Mouse (Mus musculus) lung, postnatal 36 days (tissue): ENCODE results near the gene Ruvbl2.
A peak's percentile ranks its signal among the peaks of the same experiment; 100 is the strongest.

Experiments used
- DNase-seq: peaks from one replicate; pipeline ENCODE4 v3.0.0; 2022; ENCODE audit warnings: mixed read lengths

The Ruvbl2 gene

DNA sequence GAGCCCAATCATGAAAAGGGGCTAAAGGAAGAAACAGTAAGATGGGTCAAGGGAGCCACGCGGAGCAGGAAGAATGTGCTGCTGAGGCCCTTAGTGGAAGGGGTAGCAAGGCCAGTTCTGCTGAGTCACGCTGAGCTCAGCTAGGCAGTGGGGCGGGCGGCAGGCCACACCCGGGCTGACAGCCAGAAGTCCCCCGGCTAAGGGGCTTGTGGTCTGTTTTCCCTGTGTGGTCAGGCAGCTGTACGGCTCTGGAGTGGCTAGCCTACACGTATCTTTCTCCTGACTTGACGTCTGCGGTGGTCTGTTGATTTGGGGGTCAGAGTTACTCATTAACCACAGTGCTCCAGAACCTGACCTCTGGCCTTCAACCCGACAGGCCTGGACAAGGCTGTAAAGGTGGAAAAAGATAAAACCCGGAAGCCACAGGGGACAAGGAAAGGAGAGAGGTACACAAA, 23.0 kb upstream of the Ruvbl2 start:
- DNase-seq, result peak; percentile 83

DNA sequence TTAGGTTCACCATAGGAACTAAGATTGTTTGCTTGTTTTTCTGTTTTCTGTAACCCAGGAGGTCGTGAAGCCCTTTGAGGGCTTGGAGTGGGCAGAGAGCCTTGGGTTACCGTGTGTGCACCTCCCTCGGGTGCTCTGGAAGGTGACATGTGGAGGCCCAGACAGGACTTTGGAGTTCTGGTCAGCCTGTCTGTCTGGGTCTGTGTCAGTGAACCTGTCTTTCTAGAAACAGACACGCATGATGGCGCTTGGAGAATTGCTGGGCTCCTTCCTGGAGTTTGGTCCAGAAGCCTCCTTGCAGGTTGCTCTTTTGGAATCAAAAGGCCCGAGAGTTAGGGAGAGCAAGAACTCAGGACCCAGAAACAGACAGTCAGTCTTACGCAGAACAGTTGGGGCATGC, 22.5 kb upstream of the Ruvbl2 start:
- no peak for DNase-seq

DNA sequence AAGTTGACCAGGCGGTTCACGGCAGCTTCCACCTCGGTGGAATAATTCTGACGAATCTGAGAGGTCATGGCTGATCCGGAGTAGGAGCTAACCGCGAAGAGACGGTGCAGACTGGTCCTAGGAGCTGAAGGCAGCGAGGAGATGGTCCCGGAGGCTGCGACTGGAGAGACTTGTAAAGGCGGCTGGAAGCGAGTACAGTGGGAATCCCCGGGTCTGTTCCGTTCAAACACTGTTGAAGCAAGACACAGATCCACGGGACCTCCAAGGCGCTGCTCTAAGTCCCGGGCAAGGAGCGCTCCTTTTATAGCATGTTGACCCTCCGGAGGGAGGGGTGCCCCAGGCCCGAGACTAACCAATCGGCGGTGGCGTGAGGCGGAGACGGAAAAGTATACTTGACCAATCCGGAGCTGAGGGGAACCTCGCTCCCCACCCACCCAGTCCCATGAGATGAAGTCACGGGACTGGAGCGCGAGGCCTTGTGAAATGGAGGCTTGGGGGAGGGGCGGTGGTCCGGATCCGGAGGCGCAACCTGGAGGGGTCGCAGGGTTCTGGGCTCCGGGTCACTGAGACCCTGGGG, 21.8 kb upstream of the Ruvbl2 start, which contains the start of gene Ftl1:
Ftl1 (minus strand) TSS at position 321 of the 577 bp plus-strand sequence.
- peak; percentile 99 for DNase-seq

DNA sequence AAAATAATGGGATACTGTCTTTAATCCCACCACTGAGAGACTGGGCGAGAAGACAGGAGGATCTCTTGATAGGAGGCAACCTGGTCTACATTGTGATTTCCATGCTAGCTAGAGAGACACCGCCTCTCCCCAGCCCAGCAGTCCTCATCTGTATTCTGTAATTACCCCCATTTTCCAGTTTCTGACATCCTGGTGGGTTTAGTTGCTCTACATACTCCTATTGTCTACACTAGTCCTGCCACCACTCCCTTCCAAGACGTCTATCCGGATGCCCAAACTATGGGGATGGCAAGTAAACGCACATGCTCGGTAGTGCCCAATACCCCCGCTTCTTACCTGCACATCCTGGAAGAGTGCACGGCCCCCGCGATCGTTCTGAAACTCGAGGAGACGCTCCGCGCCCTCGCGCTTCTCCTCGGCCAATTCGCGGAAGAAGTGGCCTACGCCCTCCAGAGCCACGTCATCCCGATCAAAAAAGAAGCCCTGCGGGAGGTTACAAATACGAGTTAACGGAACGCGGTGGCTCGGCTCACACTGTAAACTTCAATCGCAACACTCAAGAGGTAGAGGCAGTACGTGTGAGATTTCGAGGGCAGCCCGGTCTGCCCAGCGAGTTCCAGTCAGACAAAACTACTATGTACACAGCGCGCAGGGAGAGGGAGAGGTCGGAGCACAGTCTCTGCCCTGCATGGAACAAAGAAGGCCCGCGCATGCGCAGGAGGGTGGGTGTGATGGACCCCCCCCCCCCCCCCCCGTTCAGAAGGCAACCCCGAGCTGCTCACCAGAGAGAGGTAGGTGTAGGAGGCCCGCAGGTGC, 21.1 kb upstream of the Ruvbl2 start:
- peak; percentile 91 for DNase-seq

DNA sequence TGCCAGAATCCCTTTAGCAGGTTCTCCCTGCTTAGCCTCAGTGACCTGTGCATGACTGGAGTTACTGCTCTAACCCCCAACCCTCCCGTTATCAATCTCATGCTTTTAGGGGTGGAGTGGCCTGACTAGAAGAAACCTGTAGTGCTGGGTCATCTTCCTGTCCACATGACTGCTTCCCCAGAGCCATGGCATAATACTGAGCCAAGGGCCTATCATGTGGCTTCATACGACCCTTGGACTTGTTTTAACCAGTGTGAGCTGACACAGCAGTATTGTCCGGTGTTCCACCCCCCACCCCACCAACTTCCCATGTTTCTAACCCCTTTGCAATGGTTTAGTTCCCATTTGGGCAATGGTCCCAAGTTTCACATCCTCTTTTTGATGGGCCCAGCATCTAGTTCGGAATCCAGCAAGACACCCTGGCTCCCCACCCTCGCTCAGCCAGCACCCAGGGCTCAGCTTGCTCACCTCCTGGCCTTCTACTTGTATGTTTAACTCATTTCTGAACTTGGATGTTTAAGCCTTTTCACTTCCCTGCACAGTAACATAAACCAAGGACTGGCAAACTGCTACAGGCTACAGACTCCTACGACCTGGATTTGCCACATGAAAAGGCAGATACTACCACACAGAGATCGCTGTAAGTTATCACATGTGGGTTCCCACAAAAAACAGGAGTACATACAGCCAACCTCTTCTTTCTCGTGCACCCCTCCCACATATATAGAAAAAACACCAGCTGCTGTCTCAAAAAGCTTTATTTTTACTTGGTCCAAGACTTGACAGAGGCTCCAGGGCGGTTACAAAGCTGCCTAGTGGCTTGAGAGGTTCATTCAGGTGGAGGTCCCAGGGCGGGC, 19.5 kb upstream of the Ruvbl2 start:
- DNase-seq, result peak; percentile 66

DNA sequence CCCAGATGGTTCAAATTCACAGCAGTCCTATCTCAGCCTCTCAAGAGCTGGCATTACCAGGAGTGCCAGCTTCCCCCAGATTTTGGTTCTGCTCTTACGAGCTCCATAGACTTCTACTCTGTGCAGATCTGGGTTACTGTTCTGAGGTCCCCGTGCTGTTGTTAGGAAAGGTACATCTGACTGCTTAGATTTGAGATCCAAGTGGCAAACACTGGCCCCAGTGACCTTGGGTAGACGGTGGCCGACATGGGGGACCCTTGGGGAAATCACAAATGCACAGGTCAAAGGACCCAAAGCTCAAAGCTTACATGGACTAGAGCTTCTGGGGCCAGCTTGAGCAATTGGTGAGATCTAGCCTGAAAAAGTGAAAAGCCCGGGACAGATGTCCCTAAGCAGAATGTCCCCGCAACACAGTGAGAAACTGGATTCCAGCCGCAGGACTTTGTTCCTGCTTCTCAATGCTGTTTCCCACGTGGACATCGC, 18.9 kb upstream of the Ruvbl2 start:
- DNase-seq, result no peak

DNA sequence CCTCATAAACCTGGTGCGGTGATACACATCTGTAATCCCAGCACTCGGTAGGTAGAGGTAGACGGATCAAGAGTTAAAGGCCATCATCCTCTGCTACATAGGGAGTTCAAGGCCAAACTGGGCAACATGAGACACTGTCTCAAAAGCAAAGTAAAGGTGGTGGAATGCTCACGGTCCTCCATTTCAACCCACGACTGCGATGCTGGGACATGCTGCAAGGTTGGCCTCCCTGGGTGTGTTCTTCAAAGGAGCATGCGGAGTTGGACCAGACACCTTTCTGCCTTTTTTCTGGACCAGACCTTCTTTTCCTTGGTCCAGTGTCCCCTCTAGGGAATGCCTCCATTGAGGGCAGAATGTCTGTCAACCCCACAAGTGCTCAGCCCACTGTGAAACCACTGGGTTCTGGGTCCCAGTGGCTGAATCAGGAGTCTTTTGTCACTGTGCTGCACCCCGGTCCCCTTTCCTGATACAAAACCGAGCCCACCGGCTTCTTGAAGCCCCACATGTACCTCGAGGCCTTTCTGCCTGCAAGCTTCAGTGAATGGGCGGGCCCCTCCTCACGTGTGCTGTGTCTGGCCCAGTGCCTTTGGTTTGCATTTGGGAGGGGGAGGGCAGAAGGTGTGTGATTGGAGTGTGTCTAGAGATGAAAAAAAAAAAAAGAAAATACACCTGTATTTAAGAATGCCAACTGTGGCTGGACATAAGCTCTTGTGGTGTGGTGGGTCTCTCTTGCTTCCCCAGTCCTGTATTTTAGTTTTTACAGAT, 18.2 kb upstream of the Ruvbl2 start:
- DNase-seq, result peak; percentile 34

DNA sequence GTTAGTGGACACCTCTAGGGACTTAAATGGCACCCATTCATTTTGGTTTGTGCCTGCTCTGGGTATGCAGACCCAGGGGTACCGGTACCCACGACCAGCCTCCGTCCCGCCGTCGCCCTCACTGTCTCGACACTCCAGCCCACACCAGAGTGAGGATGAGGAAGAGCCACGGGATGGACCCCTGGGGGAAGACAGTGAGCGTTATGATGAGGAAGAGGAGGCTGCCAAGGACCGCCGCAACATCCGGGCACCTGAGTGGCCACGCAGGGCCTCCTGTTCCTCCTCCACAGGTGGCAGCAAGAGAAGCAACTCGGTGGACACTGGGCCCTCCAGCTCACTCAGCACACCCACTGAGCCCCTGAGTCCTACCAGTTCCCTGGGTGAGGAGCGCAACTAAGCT, 17.1 kb upstream of the Ruvbl2 start:
- DNase-seq, result no peak

DNA sequence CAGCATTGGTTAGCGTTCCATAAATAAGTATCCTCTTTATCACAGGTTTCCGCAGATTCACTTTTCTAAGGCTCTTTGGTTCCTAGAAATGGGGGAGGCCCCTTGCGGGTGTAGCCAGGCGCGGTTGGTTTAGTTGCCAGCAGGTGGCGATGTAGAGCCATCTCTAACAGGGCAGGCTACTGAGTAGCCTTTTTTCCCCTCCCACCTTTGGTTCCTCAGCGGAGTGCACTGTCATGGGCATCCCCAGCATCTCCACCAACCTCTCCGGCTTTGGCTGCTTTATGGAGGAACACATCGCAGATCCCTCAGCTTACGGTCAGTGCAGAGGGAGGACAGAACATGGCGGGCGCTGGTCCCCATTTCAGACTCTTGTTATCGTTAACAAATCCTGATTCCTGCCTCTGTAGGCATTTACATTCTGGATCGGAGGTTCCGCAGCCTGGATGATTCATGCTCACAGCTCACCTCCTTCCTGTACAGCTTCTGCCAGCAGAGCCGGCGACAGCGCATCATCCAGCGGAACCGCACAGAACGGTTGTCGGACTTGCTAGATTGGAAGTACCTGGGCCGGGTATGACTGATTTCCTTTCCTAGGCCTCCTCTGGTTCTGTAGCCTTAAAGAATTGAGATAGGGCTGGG, 13.6 kb upstream of the Ruvbl2 start:
- peak; percentile 89 for DNase-seq

DNA sequence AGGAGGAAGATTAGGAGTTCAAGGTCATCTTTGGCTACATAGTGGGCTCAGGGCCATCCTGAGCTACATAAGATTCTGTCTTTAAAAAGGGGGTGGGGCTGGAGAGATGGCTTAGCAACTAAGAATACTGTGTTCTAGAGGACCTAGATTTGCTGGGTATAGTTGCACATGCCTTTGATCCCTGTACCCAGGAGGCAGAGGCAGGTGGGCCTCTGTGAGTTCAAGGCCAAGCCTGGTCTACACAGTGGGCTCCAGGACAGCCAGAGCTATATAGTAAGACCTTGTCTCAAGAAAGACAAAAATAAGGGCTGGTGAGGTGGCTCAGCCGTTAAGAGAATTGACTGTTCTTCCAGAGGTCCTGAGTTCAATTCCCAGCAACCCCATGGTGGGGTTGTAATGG, 12.1 kb upstream of the Ruvbl2 start:
- DNase-seq, result no peak

DNA sequence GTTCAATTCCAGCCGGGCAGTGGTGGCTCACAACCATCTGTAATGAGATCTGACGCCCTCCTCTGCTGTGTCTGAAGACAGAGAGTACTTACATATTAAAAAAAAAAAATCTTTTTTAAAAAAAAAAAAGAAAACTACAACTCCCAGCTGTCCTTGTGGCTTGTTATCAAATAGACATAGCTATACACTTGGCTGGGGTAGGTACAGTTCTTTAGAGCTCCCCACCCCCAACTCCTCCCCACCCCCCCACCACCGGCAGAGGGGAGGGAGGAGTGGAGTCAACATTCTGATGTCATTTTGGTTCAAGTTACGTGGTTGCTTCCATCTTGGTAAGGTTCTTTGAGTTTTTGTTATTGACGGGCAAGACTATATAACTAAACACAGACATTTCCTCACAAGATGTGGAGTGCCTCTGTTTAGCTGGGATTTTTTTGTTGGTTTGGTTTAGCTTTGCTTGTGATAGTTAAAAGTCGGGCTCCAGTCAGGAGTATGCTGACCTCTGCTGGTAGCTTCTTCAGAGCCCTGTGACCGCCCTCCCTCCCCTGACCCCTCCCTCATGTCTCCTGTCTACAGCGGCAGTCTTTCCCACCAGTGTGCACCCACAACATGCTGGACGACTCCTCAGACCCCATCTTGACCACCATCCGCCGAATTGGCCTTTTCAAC, 9.6 kb upstream of the Ruvbl2 start:
- peak; percentile 57 for DNase-seq

DNA sequence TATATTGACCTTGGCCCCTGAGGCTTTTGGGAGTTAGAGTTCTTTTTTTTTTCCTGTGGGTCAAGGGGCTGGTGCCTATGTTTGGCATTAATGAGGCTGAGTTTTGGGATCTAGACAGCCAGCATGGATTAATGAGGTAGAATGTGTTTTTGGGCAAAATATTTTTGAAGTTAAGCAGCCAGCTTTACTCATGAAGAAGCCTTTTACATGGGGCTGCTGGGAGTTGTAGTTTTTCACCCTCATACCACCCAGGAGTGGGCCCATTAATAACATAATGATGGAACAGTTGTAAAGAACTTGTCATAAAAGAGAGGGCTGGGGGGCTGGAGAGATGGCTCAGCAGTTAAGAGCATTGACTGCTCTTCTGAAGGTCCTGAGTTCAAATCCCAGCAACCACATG, 8.7 kb upstream of the Ruvbl2 start:
- DNase-seq, result no peak

DNA sequence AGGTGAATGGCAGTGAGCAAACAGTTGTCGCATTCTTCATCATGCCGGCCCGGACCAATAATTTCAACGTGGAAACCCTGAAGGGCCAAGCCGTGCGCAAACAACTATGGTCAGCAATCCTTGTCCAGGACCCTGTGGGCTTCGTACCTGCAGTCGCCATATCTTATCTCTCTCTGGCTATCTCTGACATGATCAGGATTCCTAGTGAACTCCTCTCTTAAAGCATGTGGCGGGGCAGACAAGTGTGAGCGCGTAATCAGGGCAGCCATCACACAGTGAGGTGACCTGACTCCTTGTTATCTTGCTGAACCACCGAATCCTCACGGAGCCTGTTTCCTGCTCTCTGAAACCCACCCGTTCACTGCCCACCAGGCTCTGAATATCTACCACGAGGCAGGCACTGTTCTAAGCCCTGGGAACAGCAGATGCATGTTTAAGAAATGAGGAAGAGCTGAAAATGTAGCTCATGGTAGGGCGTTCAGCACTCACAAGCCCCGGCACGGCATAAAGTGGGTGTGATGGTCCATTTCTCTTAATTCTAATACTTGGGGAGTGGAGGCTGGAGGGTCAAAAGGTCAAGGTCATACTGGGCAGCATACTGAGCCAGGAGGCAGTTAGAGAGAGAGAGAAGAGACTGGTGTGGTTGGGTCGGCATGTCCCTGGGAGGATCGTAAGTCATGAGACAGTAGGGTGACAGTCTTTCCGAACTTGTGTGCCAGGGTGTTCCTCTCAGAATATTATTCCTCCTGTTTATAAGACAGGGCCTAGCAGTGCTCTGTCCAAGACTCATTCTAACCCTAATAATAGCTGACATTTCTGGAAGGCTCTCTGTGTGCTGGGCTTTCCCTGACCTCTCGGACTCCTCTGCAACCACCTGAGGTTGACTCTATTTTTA, 5.9 kb upstream of the Ruvbl2 start:
- DNase-seq, result no peak

DNA sequence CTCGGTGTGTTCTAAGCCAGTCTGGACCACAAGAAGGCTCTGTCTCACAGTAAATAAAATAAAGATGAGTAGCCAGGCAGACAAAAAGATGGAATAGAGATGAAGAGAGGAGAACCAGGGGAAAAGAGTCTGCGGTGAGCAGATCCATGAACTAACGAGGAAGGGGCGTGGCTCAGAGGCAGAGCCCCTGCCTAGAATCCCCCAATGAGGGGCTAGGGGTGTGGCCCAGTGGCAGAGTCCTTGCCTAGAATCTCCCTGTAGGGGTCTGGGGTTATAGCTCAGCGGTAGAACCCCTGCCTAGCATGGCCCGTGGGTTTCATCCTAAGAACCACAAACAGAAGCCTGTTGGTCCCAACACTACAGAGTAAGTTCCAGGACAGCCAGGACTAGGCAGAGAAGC, 850 bp downstream of the Ruvbl2 start:
- no peak for DNase-seq

DNA sequence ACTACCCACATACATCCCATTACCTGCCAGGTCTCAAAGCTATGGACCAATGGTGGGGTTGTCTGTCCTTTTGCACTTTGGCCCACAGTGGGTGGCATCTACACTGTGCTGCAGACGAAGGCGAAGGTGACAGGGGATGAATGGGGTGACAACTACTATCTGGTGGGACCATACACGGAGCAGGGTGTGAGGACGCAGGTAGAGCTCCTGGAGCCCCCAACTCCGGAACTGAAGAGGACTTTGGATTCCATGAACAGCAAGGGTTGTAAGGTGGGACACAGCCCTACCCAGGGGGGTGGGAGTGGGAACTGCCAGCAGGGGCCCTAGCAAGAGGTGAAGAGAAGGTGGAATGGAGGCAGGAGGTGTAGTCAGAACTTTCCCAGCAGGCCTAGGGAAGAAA, 1.5 kb downstream of the Ruvbl2 start:
- DNase-seq, result no peak

DNA sequence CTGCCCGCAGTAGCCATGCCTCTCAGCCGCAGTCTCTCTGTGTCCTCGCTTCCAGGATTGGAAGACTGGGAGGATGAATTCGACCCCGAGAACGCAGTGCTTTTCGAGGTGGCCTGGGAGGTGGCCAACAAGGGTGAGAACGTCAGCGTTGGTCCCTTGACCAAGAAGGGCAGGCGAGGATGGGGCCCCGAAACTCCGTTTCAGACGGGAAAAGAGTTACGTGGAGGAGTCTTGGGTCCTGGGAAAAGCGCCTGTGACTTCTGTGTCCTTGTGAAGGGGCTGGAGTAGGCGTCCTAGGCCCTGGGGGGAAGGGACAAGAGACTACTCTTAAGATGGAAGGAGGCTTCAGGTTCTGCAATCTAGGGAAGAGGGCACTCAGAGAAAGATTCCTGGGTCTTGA, 2.9 kb downstream of the Ruvbl2 start:
- peak; percentile 54 for DNase-seq

DNA sequence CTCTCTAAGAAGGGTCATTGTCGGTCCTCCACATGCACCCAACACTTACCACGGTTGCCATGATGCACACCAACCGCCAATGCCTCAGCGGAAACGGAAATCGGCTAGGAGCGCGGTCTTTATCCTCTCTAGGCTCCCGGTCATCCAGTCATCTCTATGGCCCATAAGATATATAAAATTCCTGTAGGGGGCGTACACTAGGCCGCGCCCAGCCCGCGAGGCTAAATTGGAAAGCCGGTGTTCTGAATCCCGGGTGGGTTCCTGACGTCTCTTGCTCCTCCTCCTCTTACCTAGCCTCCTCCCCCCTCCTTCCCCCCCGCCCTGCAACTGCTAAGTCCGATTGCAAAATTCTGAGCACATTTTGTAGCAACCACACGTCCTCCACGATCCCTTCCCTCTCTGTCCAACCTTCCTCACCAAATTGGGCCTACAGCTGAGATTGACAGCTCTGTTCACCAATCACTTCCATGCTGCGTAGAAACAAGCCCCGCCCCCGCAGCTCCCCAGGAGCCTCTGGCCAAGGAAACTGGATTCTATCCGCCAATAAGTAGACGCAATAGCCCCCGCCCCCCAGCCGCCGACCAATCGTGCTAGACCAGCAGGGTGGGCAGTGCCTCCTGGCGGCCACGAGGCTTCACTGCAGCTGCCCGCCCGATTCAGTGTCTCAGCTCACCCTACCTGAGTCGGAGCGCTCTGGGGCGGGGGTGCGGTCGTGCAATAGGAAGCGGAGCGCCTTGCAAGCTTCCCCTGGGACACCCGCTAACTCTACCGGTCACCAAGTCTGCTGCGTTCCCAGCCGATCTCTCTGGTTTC, 3.5 kb downstream of the Ruvbl2 start, which contains the start of gene Gys1:
Gys1 (plus strand) TSS at position 642 of the 813 bp plus-strand sequence.
- peak; percentile 100 for DNase-seq

DNA sequence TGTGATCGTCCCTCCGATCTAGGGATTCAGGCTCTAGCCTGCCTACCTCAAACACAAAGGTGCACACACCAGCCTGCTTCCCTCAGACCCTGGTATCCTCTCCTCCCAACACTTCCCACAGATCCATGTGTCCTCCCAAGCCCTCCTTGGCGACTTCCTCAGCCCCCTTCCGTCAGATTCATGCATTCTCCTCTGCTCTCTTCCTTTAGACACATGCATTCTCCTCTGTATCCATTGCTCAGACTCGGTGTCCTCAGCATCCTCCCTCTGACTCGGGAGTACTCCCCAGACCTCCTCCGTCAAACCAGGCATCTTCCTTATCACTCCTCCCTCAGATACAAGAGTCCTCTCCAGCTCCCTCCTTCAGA, 4.1 kb downstream of the Ruvbl2 start:
- DNase-seq, result no peak

DNA sequence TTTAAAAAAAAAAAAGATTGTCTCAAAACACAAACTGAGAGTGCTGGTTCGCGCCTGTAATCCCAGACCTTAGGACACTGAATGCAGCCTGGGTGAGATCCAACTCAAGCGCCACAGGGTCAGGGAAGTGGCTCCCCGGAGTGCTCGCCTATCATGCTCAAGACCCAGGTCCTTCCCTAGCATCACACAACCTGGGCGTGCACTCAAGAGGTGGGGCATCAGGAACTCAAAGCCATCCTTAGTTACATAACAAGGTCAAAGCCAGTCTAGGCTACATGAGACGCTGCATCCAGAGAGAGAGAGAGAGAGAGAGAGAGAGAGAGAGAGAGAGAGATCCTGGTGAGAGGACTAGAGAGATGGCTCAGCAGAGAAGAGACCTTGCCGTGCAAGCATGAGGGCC, 11.3 kb downstream of the Ruvbl2 start:
- DNase-seq, result no peak

DNA sequence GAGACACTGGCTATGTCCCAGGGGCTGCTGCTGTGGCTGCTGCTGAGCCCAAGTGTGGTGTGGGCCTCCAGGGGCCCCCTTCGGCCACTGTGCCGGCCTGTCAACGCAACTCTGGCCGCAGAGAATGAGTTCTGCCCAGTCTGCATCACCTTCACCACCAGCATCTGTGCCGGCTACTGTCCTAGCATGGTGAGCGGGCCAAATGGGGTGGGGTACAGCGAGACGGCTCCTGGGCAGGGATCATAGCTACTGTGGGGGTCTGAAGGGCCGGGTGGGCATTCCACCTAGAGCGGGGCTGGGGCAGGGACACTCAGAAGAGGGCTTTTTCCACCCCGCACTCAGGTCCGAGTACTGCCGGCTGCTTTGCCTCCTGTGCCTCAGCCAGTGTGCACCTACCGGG, 16.7 kb downstream of the Ruvbl2 start:
- DNase-seq, result no peak
